Mouse (Mus musculus): ENCODE results near the gene Oasl1.
"Not testable (repeated sequence)": the region's sequence is repeated elsewhere in the genome, so short reads cannot be mapped to it uniquely, and the experiment has no call there.

Oasl1 gene

GRCm38 (mm10) chr5:114926153-114926684 lies 3.2 kb downstream of the Oasl1 start:
- DNase-seq (ENCODE audit: low spot score): no peak

- no peak for DNase-seq (ENCODE audit: low spot score)
Measured at GRCm38 (mm10) chr5:114926753-114927152, 3.7 kb downstream of the Oasl1 start.

GRCm38 (mm10) chr5:114931626-114932025 lies 8.6 kb downstream of the Oasl1 start:
- no peak for DNase-seq (ENCODE audit: low spot score)

GRCm38 (mm10) chr5:114933206-114933605 lies 10.2 kb downstream of the Oasl1 start:
- DNase-seq (ENCODE audit: low spot score): no peak

- DNase-seq (ENCODE audit: low spot score): no peak
Measured at GRCm38 (mm10) chr5:114935838-114936237, 12.8 kb downstream of the Oasl1 start.

- DNase-seq (ENCODE audit: low spot score): not testable (repeated sequence)
Measured at GRCm38 (mm10) chr5:114941138-114941537, 18.1 kb downstream of the Oasl1 start.

- DNase-seq (ENCODE audit: low spot score): peak; percentile 77
Measured at GRCm38 (mm10) chr5:114942074-114942765, 19.2 kb downstream of the Oasl1 start, which contains the start of gene 2210016L21Rik. 2210016L21Rik (plus strand) TSS chr5:114942158.

GRCm38 (mm10) chr5:114942766-114943130 lies 19.7 kb downstream of the Oasl1 start:
- no peak for DNase-seq (ENCODE audit: low spot score)

GRCm38 (mm10) chr5:114945072-114945471 lies 22.0 kb downstream of the Oasl1 start:
- no peak for DNase-seq (ENCODE audit: low spot score)

GRCm38 (mm10) chr5:114948891-114949290 lies 25.9 kb downstream of the Oasl1 start:
- no peak for DNase-seq (ENCODE audit: low spot score)

- DNase-seq (ENCODE audit: low spot score): no peak
Measured at GRCm38 (mm10) chr5:114949316-114949715, 26.3 kb downstream of the Oasl1 start.

GRCm38 (mm10) chr5:114949812-114950211 lies 26.8 kb downstream of the Oasl1 start:
- DNase-seq (ENCODE audit: low spot score): no peak

- DNase-seq (ENCODE audit: low spot score): no peak
Measured at GRCm38 (mm10) chr5:114950669-114951068, 27.6 kb downstream of the Oasl1 start.

GRCm38 (mm10) chr5:114951279-114951880 lies 28.3 kb downstream of the Oasl1 start:
- DNase-seq (ENCODE audit: low spot score): no peak

- DNase-seq (ENCODE audit: low spot score): no peak
Measured at GRCm38 (mm10) chr5:114953326-114953725, 30.3 kb downstream of the Oasl1 start.

GRCm38 (mm10) chr5:114958069-114958468 lies 35.0 kb downstream of the Oasl1 start:
- DNase-seq (ENCODE audit: low spot score): no peak

- DNase-seq (ENCODE audit: low spot score): no peak
Measured at GRCm38 (mm10) chr5:114961590-114962360, 38.7 kb downstream of the Oasl1 start.

GRCm38 (mm10) chr5:114964315-114964966 lies 41.4 kb downstream of the Oasl1 start:
- DNase-seq (ENCODE audit: low spot score): no peak

GRCm38 (mm10) chr5:114964967-114965898 lies 42.2 kb downstream of the Oasl1 start:
- no peak for DNase-seq (ENCODE audit: low spot score)

- no peak for DNase-seq (ENCODE audit: low spot score)
Measured at GRCm38 (mm10) chr5:114967523-114968268, 44.7 kb downstream of the Oasl1 start.

Data from ovary, postnatal 36 days (tissue).